Mouse (Mus musculus): Measurements from ENCODE around the gene Slc44a2.

Gene Slc44a2

GRCm38 (mm10) chr9:21316696-21317095, 3.8 kb upstream of the Slc44a2 start:
- POLR2A ChIA-PET, result interaction anchor here in 2 of 4 experiments (1.1 to 3.6 kb wide), 5 partner anchors 13 to 104 kb away, joined by 3 to 15 read pairs (median 4); partner anchors contain the start of gene Cdkn2d (in 1 of the 2)
- CTCF ChIA-PET, result interaction anchor here in 1 of 4 experiments (1.0 to 7.1 kb wide), 2 partner anchors 21 to 41 kb away, joined by 3 to 96 read pairs; no protein-coding TSS in a partner anchor

GRCm38 (mm10) chr9:21318792-21319191, 1.7 kb upstream of the Slc44a2 start:
- ChIA-PET CTCF (interaction anchor here in 3 of 4 experiments (0.5 to 0.8 kb wide), 5 partner anchors 9 to 623 kb away, joined by 3 to 6 read pairs (median 6); no protein-coding TSS in a partner anchor), POLR2A (interaction anchor here in 2 of 4 experiments (0.5 to 1.1 kb wide), 4 partner anchors 16 to 281 kb away, joined by 3 to 6 read pairs (median 6); no protein-coding TSS in a partner anchor)

GRCm38 (mm10) chr9:21319503-21319902, 995 bp upstream of the Slc44a2 start:
- ChIA-PET POLR2A (interaction anchor here in 3 of 4 experiments (0.7 to 2.8 kb wide), 7 partner anchors 8 to 441 kb away, joined by 3 to 13 read pairs (median 5); partner anchors contain the start of genes Ap1m2 (in 1 of the 3) and Cdkn2d (in 1 of the 3)), CTCF (interaction anchor here in 1 of 4 experiments (0.6 to 1.7 kb wide), 2 partner anchors 14 to 37 kb away, joined by 3 to 13 read pairs; no protein-coding TSS in a partner anchor)

GRCm38 (mm10) chr9:21320280-21320618, 249 bp upstream of the Slc44a2 start:
- ChIA-PET POLR2A (interaction anchor here in 3 of 4 experiments (0.5 to 2.8 kb wide), 15 partner anchors 9 to 442 kb away, joined by 3 to 13 read pairs (median 5); partner anchors contain the start of genes Ap1m2 (in 1 of the 3), Cdkn2d (in 1 of the 3), Kri1 (in 1 of the 3) and Tmed1 (in 1 of the 3)), CTCF (interaction anchor here (0.5 to 1.7 kb wide), 8 partner anchors 13 to 169 kb away, joined by 3 to 13 read pairs (median 4); no protein-coding TSS in a partner anchor)

DNA sequence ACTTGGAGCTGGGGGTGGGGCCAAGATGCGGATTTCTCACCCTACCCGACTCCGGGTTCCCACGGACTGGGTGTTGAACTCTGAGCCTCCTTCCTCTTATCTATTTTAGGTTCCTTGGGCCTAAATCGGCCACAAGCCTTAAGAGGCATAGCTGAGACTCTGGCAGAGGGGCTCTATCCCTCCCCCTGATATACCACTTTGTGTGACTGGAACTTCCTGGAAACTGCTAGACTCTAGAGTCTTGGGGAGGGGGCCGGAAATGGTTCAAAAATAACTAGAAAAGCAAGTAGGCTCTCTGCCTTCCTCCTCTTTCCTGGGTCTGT, 976 bp downstream of the Slc44a2 start:
- CTCF ChIA-PET, result interaction anchor here in 2 of 4 experiments (0.7 to 1.9 kb wide), 7 partner anchors 9 to 313 kb away, joined by 3 to 13 read pairs (median 5); partner anchors contain the start of gene Cdkn2d (in 1 of the 2)
- POLR2A ChIA-PET, result interaction anchor here in 3 of 4 experiments (0.8 to 3.2 kb wide), 22 partner anchors 8 to 230 kb away, joined by 3 to 13 read pairs (median 4); partner anchors contain the start of genes Cdkn2d (in 3 of the 3), Ap1m2 (in 1 of the 3), Atg4d (in 1 of the 3) and Gm38431 (in 1 of the 3)

- ChIA-PET POLR2A (interaction anchor here in 2 of 4 experiments (1.1 to 3.2 kb wide), 10 partner anchors 10 to 140 kb away, joined by 3 to 13 read pairs (median 6); partner anchors contain the start of genes Cdkn2d (in 2 of the 2) and Kri1 (in 1 of the 2)), CTCF (interaction anchor here in 3 of 4 experiments (0.6 to 1.9 kb wide), 4 partner anchors 31 to 224 kb away, joined by 4 to 6 read pairs (median 6); partner anchors contain the start of gene Cdkn2d (in 1 of the 3))
Observed at GRCm38 (mm10) chr9:21322211-21322916, 1.9 kb downstream of the Slc44a2 start.

GRCm38 (mm10) chr9:21322917-21323297, 2.4 kb downstream of the Slc44a2 start:
- POLR2A ChIA-PET, result interaction anchor here in 2 of 4 experiments (0.6 to 3.2 kb wide), 9 partner anchors 9 to 133 kb away, joined by 3 to 13 read pairs (median 6); partner anchors contain the start of gene Cdkn2d (in 2 of the 2)
- CTCF ChIA-PET, result interaction anchor here (0.6 to 1.2 kb wide), 12 partner anchors 10 to 437 kb away, joined by 3 to 13 read pairs (median 4); partner anchors contain the start of genes Cdkn2d (in 1 of the 4) and Spc24 (in 1 of the 4)

DNA sequence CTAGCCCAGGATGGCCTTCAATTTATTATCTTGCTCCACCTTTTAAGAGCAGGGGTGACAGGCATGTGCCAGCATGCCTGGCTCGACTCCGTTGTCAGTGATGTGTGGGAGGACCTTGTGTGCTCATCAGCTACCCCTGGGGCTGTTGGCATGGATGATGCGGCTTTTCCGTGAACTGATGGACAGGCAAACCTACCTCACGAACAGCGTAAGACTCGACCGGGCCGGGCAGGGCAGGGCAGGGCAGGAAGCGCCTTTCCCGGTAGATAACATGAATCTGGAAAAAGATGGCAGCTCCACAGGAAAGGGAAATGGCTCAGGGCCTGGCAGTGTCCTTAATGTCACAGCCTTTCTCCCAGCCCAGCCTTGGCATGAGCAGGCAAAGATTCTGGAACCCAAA, 3.8 kb downstream of the Slc44a2 start:
- POLR2A ChIA-PET, result interaction anchor here in 1 of 4 experiments (0.7 to 1.8 kb wide), 6 partner anchors 11 to 400 kb away, joined by 3 to 7 read pairs (median 4); partner anchors contain the start of gene Cdkn2d
- CTCF ChIA-PET, result interaction anchor here in 2 of 4 experiments (1.0 to 1.2 kb wide), 2 partner anchors 33 kb away, joined by 3 to 6 read pairs; no protein-coding TSS in a partner anchor

DNA sequence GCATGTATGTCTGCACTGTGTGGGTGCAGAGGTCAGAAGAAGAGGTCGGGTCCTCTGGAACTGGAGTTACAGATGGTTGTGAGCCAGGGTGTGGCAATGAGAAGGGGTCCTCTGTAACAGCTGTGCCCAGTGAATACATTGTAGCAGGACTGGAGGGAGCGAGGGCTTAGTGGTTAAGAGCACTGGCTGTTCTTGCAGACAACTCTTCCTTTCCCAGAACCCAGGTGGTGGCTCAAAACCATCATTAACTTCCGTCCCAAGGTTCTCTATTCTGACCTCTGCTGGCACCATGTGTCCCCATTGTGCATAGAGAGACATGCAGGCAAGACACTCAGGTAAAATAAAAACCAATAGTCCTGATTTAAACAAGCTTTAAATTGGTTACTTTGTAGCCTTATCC, 7.1 kb downstream of the Slc44a2 start:
- POLR2A ChIA-PET, result interaction anchor here in 3 of 4 experiments (0.6 to 1.8 kb wide), 3 partner anchors 10 to 772 kb away, joined by 3 to 6 read pairs (median 4); no protein-coding TSS in a partner anchor
- CTCF ChIA-PET, result no interaction called here

DNA sequence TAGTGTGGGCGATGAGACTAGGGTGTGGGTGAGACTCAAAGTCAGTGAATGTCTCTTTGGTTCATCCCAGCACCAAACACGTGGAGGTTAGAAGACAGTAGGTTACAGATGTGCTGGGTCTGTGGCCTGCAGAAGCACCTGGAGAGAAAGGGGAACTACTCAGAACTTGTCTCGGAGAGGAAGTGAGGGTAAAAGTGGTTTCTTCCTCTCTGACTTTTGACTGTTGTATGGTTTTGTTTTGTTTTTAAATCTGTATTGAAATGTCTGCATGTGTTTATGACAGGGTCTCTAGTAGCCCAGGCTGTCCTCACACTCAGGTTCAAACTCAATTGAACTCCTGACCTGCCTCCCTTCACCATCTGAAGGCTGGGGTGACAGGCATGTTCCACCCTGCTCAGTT, 7.5 kb downstream of the Slc44a2 start:
- ChIA-PET CTCF (no interaction called here), POLR2A (interaction anchor here in 3 of 4 experiments (0.6 to 1.8 kb wide), 3 partner anchors 10 to 772 kb away, joined by 3 to 6 read pairs (median 4); no protein-coding TSS in a partner anchor)

DNA sequence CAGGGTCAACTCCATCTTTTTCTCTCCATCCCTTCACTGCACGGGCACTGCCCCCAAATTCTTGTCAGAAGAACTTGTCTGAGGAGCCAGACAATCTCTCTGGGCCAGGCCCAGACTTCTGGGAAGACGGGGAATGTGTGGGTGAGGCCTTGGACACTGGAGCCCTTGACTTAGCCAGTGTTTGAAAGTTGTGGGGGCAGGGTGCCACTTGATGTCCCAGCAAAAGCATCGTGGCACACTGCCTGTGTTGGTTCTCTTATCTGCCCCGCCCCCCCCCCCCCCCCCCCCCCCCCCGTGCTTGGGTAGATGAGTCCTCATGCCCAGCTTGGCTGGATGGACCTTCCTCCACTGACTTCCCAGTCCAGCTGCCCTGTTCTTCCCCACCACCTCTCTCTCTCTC, 8.5 kb downstream of the Slc44a2 start:
- ChIA-PET CTCF (interaction anchor here in 1 of 4 experiments (1.2 kb wide), 1 partner anchor 10 kb away, joined by 3 read pairs; no protein-coding TSS in a partner anchor), POLR2A (interaction anchor here in 3 of 4 experiments (0.6 to 1.8 kb wide), 5 partner anchors 8 to 48 kb away, joined by 3 to 9 read pairs (median 4); partner anchors contain the start of gene Slc44a2 (in 1 of the 3))

DNA sequence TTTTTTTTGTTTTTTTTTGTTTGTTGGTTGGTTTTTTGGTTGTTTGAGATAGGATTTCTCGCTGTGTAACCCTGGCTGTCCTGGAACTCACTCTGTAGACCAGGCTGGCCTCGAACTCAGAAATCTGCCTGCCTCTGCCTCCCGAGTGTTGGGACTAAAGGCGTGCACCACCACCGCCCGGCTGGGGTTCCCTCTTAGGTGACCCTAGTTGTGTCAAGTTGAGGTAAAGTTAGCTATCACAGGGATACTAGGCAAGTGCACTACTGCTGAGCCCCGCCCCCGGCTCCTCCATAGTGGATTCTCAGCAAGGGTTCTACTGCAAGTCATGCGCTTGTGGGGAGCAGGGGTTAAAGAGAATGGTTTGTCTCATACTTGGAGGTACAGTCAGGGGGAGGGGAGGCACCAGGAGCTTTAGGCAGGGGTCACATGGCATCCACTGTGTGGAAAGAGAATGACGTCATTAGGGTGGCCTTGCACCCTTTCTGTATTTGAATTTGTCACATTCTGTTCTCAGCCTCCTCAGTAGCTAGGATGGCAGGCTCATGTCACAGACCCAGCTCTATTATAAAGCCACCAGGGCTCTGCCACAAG, 9.3 kb downstream of the Slc44a2 start:
- ChIA-PET POLR2A (interaction anchor here in 3 of 4 experiments (0.7 to 1.9 kb wide), 20 partner anchors 9 to 394 kb away, joined by 3 to 9 read pairs (median 4); partner anchors contain the start of genes Slc44a2 (in 2 of the 3), Ap1m2 (in 1 of the 3), Cdkn2d (in 1 of the 3) and Kri1 (in 1 of the 3)), CTCF (interaction anchor here (0.6 to 2.1 kb wide), 13 partner anchors 9 to 1074 kb away, joined by 3 to 13 read pairs (median 7); partner anchors contain the start of gene Ap1m2 (in 2 of the 4))

- CTCF ChIA-PET, result interaction anchor here (0.7 to 4.3 kb wide), 11 partner anchors 18 to 126 kb away, joined by 3 to 16 read pairs (median 7); partner anchors contain the start of gene Ap1m2 (in 1 of the 4)
Observed at GRCm38 (mm10) chr9:21331365-21332140, 11.1 kb downstream of the Slc44a2 start.

GRCm38 (mm10) chr9:21332161-21333061, 11.9 kb downstream of the Slc44a2 start:
- POLR2A ChIA-PET, result interaction anchor here in 3 of 4 experiments (0.5 to 2.1 kb wide), 15 partner anchors 10 to 681 kb away, joined by 3 to 13 read pairs (median 4); partner anchors contain the start of genes Cdkn2d (in 2 of the 3), Dnm2 (in 2 of the 3) and Pin1 (in 1 of the 3)
- CTCF ChIA-PET, result interaction anchor here in 3 of 4 experiments (0.5 to 4.3 kb wide), 4 partner anchors 19 to 34 kb away, joined by 3 to 16 read pairs (median 8); partner anchors contain the start of gene Ap1m2 (in 1 of the 3)

More at GRCm38 (mm10) chr9:21331365-21332140, 11.1 kb downstream of the Slc44a2 start:
- POLR2A ChIA-PET, result interaction anchor here in 3 of 4 experiments (0.6 to 2.1 kb wide), 12 partner anchors 9 to 127 kb away, joined by 3 to 13 read pairs (median 4); partner anchors contain the start of genes Cdkn2d (in 1 of the 3), Dnm2 (in 1 of the 3) and Kri1 (in 1 of the 3)

DNA sequence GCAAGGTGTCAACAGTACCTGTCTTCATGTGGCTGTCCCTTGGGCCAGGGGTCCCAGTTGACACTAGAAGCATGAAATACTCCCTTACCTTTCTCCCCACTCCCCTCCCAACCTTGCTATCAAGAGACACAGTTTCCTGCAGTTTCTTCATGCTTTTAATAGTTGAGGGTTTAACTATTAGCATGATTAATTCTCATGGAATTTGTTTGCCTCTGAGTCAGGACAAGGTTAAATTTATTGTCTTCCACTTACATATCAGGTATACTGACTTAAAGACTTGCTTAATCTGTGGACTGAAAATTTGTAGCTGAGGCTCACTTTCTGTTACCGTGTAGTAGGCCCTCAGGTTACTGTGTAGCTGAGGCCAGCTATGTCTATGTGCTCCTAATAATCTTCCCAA, 13.0 kb downstream of the Slc44a2 start:
- ChIA-PET POLR2A (interaction anchor here in 1 of 4 experiments (0.5 kb wide), 1 partner anchor 16 kb away, joined by 3 read pairs; no protein-coding TSS in a partner anchor), CTCF (interaction anchor here in 3 of 4 experiments (0.6 to 4.3 kb wide), 5 partner anchors 14 to 115 kb away, joined by 3 to 16 read pairs (median 3); no protein-coding TSS in a partner anchor)
